Mouse (Mus musculus): ENCODE data around the gene Pcdh7. TPM values are rescaled to one million over a fixed set of nuclear protein-coding genes. Genes with fewer than 3 reads are reported as not detected.

Gene Pcdh7
- polyA plus RNA-seq, 1 experiment, result 7.8 TPM

DNA sequence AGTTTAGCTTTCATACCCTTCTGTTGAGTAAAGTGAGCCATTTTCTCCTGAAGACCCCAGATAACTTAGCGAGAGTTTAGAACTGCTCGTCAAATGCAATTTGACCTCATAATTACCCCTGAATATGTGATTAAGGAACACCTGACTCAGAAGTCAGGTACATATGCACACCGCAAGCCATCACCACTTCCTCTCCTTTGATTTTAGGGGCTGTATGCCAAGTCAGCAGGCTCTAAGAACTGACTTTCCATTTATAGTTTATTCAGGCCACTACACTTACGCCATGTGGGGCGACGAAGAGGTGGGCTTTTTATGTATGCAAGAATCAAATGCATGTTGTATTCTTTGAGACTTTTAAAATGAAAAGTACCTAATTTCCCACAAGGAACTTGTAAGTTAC lies 366.2 kb downstream of the Pcdh7 start:
- TF ChIP-seq EP300 (IDR thresholded peaks at IDR 0.05; ENCODE audit: insufficient read depth, low read depth, low read length) (no peak), CTCF (IDR thresholded peaks at IDR 0.05; ENCODE audit: low read depth, low read length) (no peak), POLR2A (IDR thresholded peaks at IDR 0.05; ENCODE audit: insufficient read depth, low read length) (no peak)
- no peak overlapping the region for H3K4me3 ChIP-seq (ENCODE audit: low read depth, low read length)
- H3K9me3 ChIP-seq (replicated peaks; ENCODE audit: control insufficient read depth, insufficient read depth, low read length, poor library complexity, severe bottlenecking), result no peaks in the 10 kb centered on the region
- H3K27me3 ChIP-seq (ENCODE audit: control insufficient read depth, insufficient read depth, low read length, poor library complexity, severe bottlenecking), result no peaks in the 10 kb centered on the region
- no peak overlapping the region for H3K27ac ChIP-seq (ENCODE audit: insufficient read depth, low read length)
- no peak overlapping the region for H3K9ac ChIP-seq (ENCODE audit: low read depth, poor library complexity, severe bottlenecking)
- H3K4me1 ChIP-seq (ENCODE audit: control insufficient read depth, insufficient read depth, low read length), result no peaks in the 10 kb centered on the region
- H3K36me3 ChIP-seq (ENCODE audit: control insufficient read depth, insufficient read depth, low read length, poor library complexity, severe bottlenecking), result no peaks in the 10 kb centered on the region

DNA sequence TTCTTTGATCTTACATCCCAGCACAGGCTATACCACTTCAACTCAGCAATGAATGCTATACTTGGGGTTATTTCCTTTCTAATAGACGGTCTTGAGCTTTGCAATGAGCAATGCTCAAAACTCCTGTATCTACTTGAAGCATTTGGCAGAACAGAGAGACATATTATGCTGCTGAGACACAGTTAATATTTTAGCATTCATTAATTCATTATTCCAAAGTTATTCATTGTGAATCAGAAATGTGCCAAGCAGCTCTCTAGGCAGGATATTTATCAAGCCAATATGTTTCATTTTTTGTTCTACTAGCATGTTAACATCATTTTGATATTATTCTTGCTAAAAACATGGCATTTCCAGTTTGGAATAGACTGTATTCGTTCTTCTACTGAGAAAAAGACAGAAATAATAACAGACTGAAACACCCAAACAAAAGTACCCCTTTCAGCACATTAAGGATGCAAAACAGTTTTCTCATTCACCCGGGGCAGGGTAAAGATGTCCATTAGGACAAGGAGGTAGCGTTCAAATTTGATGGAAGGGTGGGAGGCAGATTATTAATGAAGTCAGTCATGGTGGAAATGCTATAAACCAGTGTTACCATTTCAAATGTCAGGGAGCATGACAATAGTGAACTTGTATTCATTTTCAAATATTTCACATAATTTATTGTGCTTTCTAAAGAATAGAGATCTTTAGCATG lies 391.0 kb downstream of the Pcdh7 start:
- no peak overlapping the region for H3K4me3 ChIP-seq (ENCODE audit: low read depth, low read length)
- TF ChIP-seq EP300 (IDR thresholded peaks at IDR 0.05; ENCODE audit: insufficient read depth, low read depth, low read length) (no peak), POLR2A (IDR thresholded peaks at IDR 0.05; ENCODE audit: insufficient read depth, low read length) (no peak), CTCF (IDR thresholded peaks at IDR 0.05; ENCODE audit: low read depth, low read length) (no peak)

DNA sequence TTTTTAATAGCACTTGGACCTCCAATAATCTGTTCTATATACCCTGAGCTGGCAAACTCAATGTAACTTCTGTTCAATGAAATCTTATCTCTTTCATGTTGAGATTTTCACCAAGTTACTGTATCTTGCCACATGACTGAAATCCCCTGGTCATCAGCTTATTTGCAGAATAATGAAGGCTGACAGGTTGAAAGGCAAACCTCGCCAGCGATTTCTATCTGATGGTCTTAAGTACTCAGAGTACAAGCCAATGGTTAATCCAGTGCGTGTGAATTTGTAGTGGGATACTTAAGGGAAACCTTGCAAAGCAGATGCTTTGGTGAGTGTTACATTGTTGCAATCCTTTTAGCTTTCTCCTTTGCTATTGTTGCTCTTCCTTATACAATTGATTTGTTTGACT lies 398.3 kb downstream of the Pcdh7 start:
- no peak for TF ChIP-seq CTCF (IDR thresholded peaks at IDR 0.05; ENCODE audit: low read depth, low read length)
- Histone ChIP-seq H3K9ac (ENCODE audit: low read depth, poor library complexity, severe bottlenecking) (no peak overlapping the region), H3K9me3 (replicated peaks; ENCODE audit: control insufficient read depth, insufficient read depth, low read length, poor library complexity, severe bottlenecking) (no peaks in the 10 kb centered on the region), H3K36me3 (ENCODE audit: control insufficient read depth, insufficient read depth, low read length, poor library complexity, severe bottlenecking) (no peaks in the 10 kb centered on the region), H3K4me3 (ENCODE audit: low read depth, low read length) (no peak overlapping the region), H3K27ac (ENCODE audit: insufficient read depth, low read length) (no peak overlapping the region), H3K27me3 (ENCODE audit: control insufficient read depth, insufficient read depth, low read length, poor library complexity, severe bottlenecking) (no peaks in the 10 kb centered on the region), H3K4me1 (ENCODE audit: control insufficient read depth, insufficient read depth, low read length) (no peaks in the 10 kb centered on the region)

More for the DNA sequence above, 391.0 kb downstream of the Pcdh7 start:
- Histone ChIP-seq H3K36me3 (ENCODE audit: control insufficient read depth, insufficient read depth, low read length, poor library complexity, severe bottlenecking) (no peaks in the 10 kb centered on the region), H3K9ac (ENCODE audit: low read depth, poor library complexity, severe bottlenecking) (no peak overlapping the region), H3K27me3 (ENCODE audit: control insufficient read depth, insufficient read depth, low read length, poor library complexity, severe bottlenecking) (no peaks in the 10 kb centered on the region), H3K4me1 (ENCODE audit: control insufficient read depth, insufficient read depth, low read length) (no peaks in the 10 kb centered on the region), H3K27ac (ENCODE audit: insufficient read depth, low read length) (no peak overlapping the region), H3K9me3 (replicated peaks; ENCODE audit: control insufficient read depth, insufficient read depth, low read length, poor library complexity, severe bottlenecking) (no peaks in the 10 kb centered on the region)

DNA sequence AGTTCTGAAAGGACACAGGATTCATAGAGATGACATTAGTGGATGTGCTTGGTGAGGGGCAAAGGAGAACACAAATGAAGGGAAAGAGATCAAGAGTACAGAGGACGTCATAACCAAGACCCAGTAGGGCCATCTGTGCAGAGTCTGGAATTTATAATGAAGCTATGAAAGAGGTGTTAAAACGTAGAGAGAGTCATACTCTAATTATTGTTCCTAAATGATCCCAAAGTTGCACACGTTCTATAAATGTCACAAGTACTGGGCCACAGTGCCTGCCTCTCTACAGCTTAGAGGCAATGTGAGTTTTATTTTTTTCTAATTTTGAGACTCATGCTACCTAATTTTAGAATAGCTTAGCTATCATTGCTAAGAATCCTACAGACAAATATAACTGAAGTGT lies 400.1 kb downstream of the Pcdh7 start:
- Histone ChIP-seq H3K4me3 (ENCODE audit: low read depth, low read length) (no peak overlapping the region), H3K27ac (ENCODE audit: insufficient read depth, low read length) (no peak overlapping the region), H3K9me3 (replicated peaks; ENCODE audit: control insufficient read depth, insufficient read depth, low read length, poor library complexity, severe bottlenecking) (no peaks in the 10 kb centered on the region), H3K36me3 (ENCODE audit: control insufficient read depth, insufficient read depth, low read length, poor library complexity, severe bottlenecking) (no peaks in the 10 kb centered on the region), H3K4me1 (ENCODE audit: control insufficient read depth, insufficient read depth, low read length) (no peaks in the 10 kb centered on the region), H3K27me3 (ENCODE audit: control insufficient read depth, insufficient read depth, low read length, poor library complexity, severe bottlenecking) (no peaks in the 10 kb centered on the region), H3K9ac (ENCODE audit: low read depth, poor library complexity, severe bottlenecking) (no peak overlapping the region)
- TF ChIP-seq CTCF (IDR thresholded peaks at IDR 0.05; ENCODE audit: low read depth, low read length), result no peak
- TF ChIP-seq POLR2A (IDR thresholded peaks at IDR 0.05; ENCODE audit: insufficient read depth, low read length), result no peak
- no peak for TF ChIP-seq EP300 (IDR thresholded peaks at IDR 0.05; ENCODE audit: insufficient read depth, low read depth, low read length)

DNA sequence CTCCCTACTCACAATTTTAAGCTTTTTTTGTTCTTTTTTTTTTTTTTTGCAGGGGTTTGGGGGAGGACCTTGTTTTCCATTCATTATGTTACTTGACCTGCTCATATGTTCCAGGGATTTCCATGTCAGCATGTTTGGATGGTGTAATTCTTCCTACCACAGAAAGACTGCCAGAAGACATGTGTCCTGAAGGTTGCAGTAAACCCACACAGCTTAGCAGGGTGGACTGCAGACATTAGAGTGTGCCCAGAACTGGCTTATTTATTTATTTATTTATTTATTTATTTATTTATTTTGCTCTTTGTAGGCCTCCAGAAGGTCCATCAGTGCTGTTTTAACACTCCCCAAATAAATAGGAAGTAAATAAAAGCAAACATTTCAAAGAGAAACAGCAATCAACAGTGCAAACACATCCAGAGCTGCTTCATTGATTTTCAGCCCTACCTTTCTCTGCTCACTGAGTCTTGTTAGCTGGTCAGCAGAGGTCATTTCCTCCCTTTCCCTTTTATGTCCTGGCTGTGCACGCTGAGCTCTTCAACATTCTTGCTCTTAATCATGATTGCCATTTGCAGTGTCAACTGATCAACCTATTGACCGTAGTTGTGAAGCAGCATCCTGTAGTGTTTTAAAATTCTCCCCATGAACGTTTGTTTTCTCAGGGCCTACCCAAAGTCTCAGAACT lies 401.3 kb downstream of the Pcdh7 start:
- Histone ChIP-seq H3K27me3 (ENCODE audit: control insufficient read depth, insufficient read depth, low read length, poor library complexity, severe bottlenecking) (no peaks in the 10 kb centered on the region), H3K36me3 (ENCODE audit: control insufficient read depth, insufficient read depth, low read length, poor library complexity, severe bottlenecking) (no peaks in the 10 kb centered on the region), H3K4me3 (ENCODE audit: low read depth, low read length) (no peak overlapping the region), H3K9ac (ENCODE audit: low read depth, poor library complexity, severe bottlenecking) (no peak overlapping the region), H3K9me3 (replicated peaks; ENCODE audit: control insufficient read depth, insufficient read depth, low read length, poor library complexity, severe bottlenecking) (no peaks in the 10 kb centered on the region), H3K4me1 (ENCODE audit: control insufficient read depth, insufficient read depth, low read length) (no peaks in the 10 kb centered on the region), H3K27ac (ENCODE audit: insufficient read depth, low read length) (no peak overlapping the region)
- TF ChIP-seq CTCF (IDR thresholded peaks at IDR 0.05; ENCODE audit: low read depth, low read length) (no peak), POLR2A (IDR thresholded peaks at IDR 0.05; ENCODE audit: insufficient read depth, low read length) (no peak), EP300 (IDR thresholded peaks at IDR 0.05; ENCODE audit: insufficient read depth, low read depth, low read length) (no peak)

DNA sequence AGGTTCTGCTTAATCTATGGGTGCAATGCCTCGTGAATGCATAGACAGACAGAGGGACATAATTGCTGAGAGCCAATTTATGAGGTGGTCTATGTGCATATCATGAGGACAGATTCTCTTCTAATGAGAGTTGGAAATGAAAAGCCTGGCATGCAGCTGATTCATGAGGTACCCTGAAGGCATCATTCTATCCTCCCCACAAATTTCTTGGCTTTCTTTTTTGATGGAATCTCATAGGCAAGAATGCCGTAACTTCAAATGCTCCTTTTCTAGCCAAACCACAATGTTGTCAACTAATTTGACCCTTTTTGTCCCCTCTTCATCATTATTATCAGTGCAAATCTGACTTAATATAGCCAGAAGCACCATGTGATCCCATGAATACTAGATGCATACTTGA lies 426.1 kb downstream of the Pcdh7 start:
- Histone ChIP-seq H3K4me1 (ENCODE audit: control insufficient read depth, insufficient read depth, low read length) (no peaks in the 10 kb centered on the region), H3K27me3 (ENCODE audit: control insufficient read depth, insufficient read depth, low read length, poor library complexity, severe bottlenecking) (no peaks in the 10 kb centered on the region)

More for the DNA sequence above, 426.1 kb downstream of the Pcdh7 start:
- Histone ChIP-seq H3K36me3 (ENCODE audit: control insufficient read depth, insufficient read depth, low read length, poor library complexity, severe bottlenecking) (no peaks in the 10 kb centered on the region), H3K4me3 (ENCODE audit: low read depth, low read length) (no peak overlapping the region), H3K9me3 (replicated peaks; ENCODE audit: control insufficient read depth, insufficient read depth, low read length, poor library complexity, severe bottlenecking) (no peaks in the 10 kb centered on the region), H3K9ac (ENCODE audit: low read depth, poor library complexity, severe bottlenecking) (no peak overlapping the region), H3K27ac (ENCODE audit: insufficient read depth, low read length) (no peak overlapping the region)
- no peak for TF ChIP-seq POLR2A (IDR thresholded peaks at IDR 0.05; ENCODE audit: insufficient read depth, low read length)
- no peak for TF ChIP-seq CTCF (IDR thresholded peaks at IDR 0.05; ENCODE audit: low read depth, low read length)
- TF ChIP-seq EP300 (IDR thresholded peaks at IDR 0.05; ENCODE audit: insufficient read depth, low read depth, low read length), result no peak

Data from ES-Bruce4 (cell line).